Mouse (Mus musculus) embryonic facial prominence, embryonic 11.5 days (tissue): ENCODE data around the gene Nsun5. TPM values are rescaled to one million over a fixed set of nuclear protein-coding genes. Genes with fewer than 3 reads are reported as not detected.

Source experiments
- ATAC-seq: fragments of 200-750 bp; cut with Nextera tagmentation; replicated peaks from 2 replicates; pipeline ENCODE4 v1.8.0; 2017; ENCODE audit warnings: low read depth; ENCODE audit not compliant: insufficient number of reproducible peaks, low FRiP score, low TSS enrichment
- DNase-seq: peaks from one replicate; pipeline ENCODE4 v3.0.0-alpha.2; 2015; ENCODE audit warnings: low spot score
- H3K27ac ChIP-seq: fragments of 300-500 bp; sonication (generic); replicated peaks from 2 replicates; pipeline ENCODE4 v1.5.1; 2014; ENCODE audit warnings: mild to moderate bottlenecking, low read depth, low read length, control low read depth
- H3K27me3 ChIP-seq: fragments of 300-500 bp; sonication (generic); 2 replicates; pipeline ENCODE4 v1.6.1; 2014; ENCODE audit warnings: mild to moderate bottlenecking, low read length, moderate library complexity, mixed read lengths; ENCODE audit not compliant: control insufficient read depth, insufficient read depth
- H3K36me3 ChIP-seq: fragments of 300-500 bp; sonication (generic); replicated peaks from 2 replicates; pipeline ENCODE4 v1.6.1; 2014; ENCODE audit warnings: low read depth, mild to moderate bottlenecking, low read length, moderate library complexity, mixed read lengths; ENCODE audit not compliant: control insufficient read depth, insufficient read depth
- H3K4me1 ChIP-seq: fragments of 300-500 bp; sonication (generic); 2 replicates; pipeline ENCODE4 v1.6.1; 2014; ENCODE audit warnings: low read length, mixed read lengths; ENCODE audit not compliant: control insufficient read depth, insufficient read depth
- H3K4me2 ChIP-seq: fragments of 300-500 bp; sonication (generic); 2 replicates; pipeline ENCODE4 v1.6.1; 2014; ENCODE audit warnings: low read depth, mild to moderate bottlenecking, control low read depth, low read length, moderate library complexity
- H3K4me3 ChIP-seq: fragments of 300-500 bp; sonication (generic); 2 replicates; pipeline ENCODE4 v1.5.1; 2014; ENCODE audit warnings: low read depth, low read length, control low read depth
- H3K9ac ChIP-seq: fragments of 300-500 bp; sonication (generic); replicated peaks from 2 replicates; pipeline ENCODE4 v1.6.1; 2014; ENCODE audit warnings: mild to moderate bottlenecking, control low read depth, low read length
- H3K9me3 ChIP-seq: fragments of 300-500 bp; sonication (generic); replicated peaks from 2 replicates; pipeline ENCODE4 v1.6.1; 2016; ENCODE audit warnings: mild to moderate bottlenecking, low read length, inconsistent platforms, mixed read lengths; ENCODE audit not compliant: control insufficient read depth
- WGBS: fragments of 180-500 bp; shearing (Covaris S2); extraction: QIAGEN DNeasy Blood & Tissue Kit; methylation state at CpG from one replicate; pipeline ENCODE4 v1.1.7; 2014; 5-methylcytosine and 5-hydroxymethylcytosine counted together
- polyA plus RNA-seq: library from polyadenylated mRNA; unstranded; fragments of >200 nt; fragmentation: Nextera tagmentation; extraction: Ambion mirVana; gene quantifications from 2 replicates; pipeline ENCODE4 v1.2.1, GENCODE M21; 2014

The Nsun5 gene
- polyA plus RNA-seq, 1 experiment from 2014 or later, result 32.6 TPM

DNA sequence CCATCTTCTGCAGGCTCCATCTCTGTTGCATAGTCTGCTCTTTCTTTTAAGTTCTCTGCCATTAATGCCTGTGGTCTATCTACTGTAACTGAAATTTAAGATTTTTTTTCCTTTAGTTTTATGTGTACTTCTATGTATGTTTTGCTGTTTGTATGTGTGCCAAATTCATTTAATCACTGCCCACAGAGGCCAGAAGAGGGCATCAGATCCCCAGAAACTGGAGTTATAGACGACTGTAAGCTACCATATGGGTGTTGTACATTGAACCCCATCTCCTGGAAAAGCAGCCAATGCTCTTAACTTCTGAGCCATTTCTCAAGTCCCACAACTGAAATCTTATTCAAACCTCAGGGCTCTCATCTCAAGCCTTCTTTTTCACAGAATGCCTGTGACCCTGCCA, 23.3 kb upstream of the Nsun5 start:
- H3K36me3 ChIP-seq, result no peaks in the 10 kb centered on the region
- DNase-seq (no peak), ATAC-seq (no peak)
- WGBS, result 29% methylated on average over 1 of the region's 1 CpGs
- no peak overlapping the region for H3K27ac ChIP-seq
- no peaks in the 10 kb centered on the region for H3K4me1 ChIP-seq
- H3K4me3 ChIP-seq, result no peak overlapping the region
- H3K9me3 ChIP-seq, result no peaks in the 10 kb centered on the region; the same call in 1 of the 2 replicates
- no peak overlapping the region for H3K4me2 ChIP-seq
- H3K9ac ChIP-seq, result no peak overlapping the region
- no peaks in the 10 kb centered on the region for H3K27me3 ChIP-seq

GRCm38 (mm10) chr5:135347511-135348011, 22.2 kb upstream of the Nsun5 start:
- no peaks in the 10 kb centered on the region for H3K36me3 ChIP-seq
- H3K4me1 ChIP-seq, result no peaks in the 10 kb centered on the region
- H3K9ac ChIP-seq, result no peak overlapping the region
- DNase-seq (no peak), ATAC-seq (no peak)
- H3K9me3 ChIP-seq, result no peaks in the 10 kb centered on the region; the same call in 1 of the 2 replicates
- WGBS, result 63% methylated on average over 4 of the region's 4 CpGs
- no peak overlapping the region for H3K27ac ChIP-seq
- no peaks in the 10 kb centered on the region for H3K27me3 ChIP-seq
- H3K4me3 ChIP-seq, result no peak overlapping the region
- H3K4me2 ChIP-seq, result no peak overlapping the region

- Histone ChIP-seq H3K27me3 (no peaks in the 10 kb centered on the region), H3K4me3 (no peak within 1 kb of the TSS), H3K9ac (no peak within 1 kb of the TSS), H3K9me3 (no peaks in the 10 kb centered on the region; the same call in 1 of the 2 replicates), H3K36me3 (no peaks in the 10 kb centered on the region), H3K4me1 (no peaks in the 10 kb centered on the region), H3K4me2 (no peak within 1 kb of the TSS), H3K27ac (no peak within 1 kb of the TSS)
- ATAC-seq (no peak), DNase-seq (no peak)
- WGBS, result 90% methylated on average over 35 of the region's 35 CpGs
Observed at GRCm38 (mm10) chr5:135349862-135350261, 19.9 kb upstream of the Nsun5 start, which contains the start of gene Fkbp6. Gene Fkbp6 (minus strand): TSS chr5:135350044.

- no peak overlapping the region for H3K9ac ChIP-seq
- WGBS, result 83% methylated on average over 13 of the region's 13 CpGs
- no peaks in the 10 kb centered on the region for H3K4me1 ChIP-seq
- no peak overlapping the region for H3K4me3 ChIP-seq
- H3K9me3 ChIP-seq, result no peaks in the 10 kb centered on the region; the same call in 1 of the 2 replicates
- ATAC-seq (no peak), DNase-seq (no peak)
- no peaks in the 10 kb centered on the region for H3K27me3 ChIP-seq
- no peak overlapping the region for H3K4me2 ChIP-seq
- no peaks in the 10 kb centered on the region for H3K36me3 ChIP-seq
- no peak overlapping the region for H3K27ac ChIP-seq
Observed at GRCm38 (mm10) chr5:135351606-135352005, 18.1 kb upstream of the Nsun5 start.

DNA sequence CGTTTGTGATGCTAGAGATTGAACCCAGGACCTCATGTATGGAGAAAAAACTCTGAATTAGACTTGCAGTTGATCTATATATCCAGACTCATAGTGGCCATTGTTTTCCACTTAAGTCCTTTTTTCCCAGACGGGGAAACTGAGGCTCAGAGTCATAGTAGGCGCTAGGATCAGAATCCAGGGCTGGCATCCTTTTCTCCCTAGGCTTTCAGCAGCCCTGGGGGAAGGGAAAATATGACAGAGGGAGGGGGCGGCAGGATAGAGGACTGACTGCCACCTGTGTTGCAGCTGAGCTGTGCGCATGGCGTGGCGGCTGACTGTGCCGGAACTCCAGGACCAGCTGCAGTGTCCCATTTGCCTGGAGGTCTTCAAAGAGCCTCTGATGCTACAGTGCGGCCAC, 16.8 kb upstream of the Nsun5 start, which contains the start of gene Trim50:
Gene Trim50 (plus strand): TSS at position 301 of the 400 bp plus-strand sequence.
- WGBS, result 67% methylated on average over 9 of the region's 9 CpGs
- Histone ChIP-seq H3K27me3 (no peaks in the 10 kb centered on the region), H3K36me3 (no peaks in the 10 kb centered on the region), H3K4me1 (no peaks in the 10 kb centered on the region), H3K9me3 (peaks cover 2% of the 10 kb centered on the region; the same call in 1 of the 2 replicates), H3K9ac (no peak within 1 kb of the TSS), H3K4me2 (no peak within 1 kb of the TSS), H3K4me3 (no peak within 1 kb of the TSS), H3K27ac (no peak within 1 kb of the TSS)
- DNase-seq, result no peak
- ATAC-seq, result no peak

- peak; percentile 32 for DNase-seq
- 18% methylated on average over 20 of the region's 20 CpGs for WGBS
- ATAC-seq, result no peak
- Histone ChIP-seq H3K9ac (no peak overlapping the region), H3K27me3 (no peaks in the 10 kb centered on the region), H3K4me2 (no peak overlapping the region), H3K36me3 (no peaks in the 10 kb centered on the region), H3K27ac (no peak overlapping the region), H3K4me3 (no peak overlapping the region), H3K4me1 (no peaks in the 10 kb centered on the region), H3K9me3 (peaks cover 2% of the 10 kb centered on the region; the same call in 1 of the 2 replicates)
Observed at GRCm38 (mm10) chr5:135353564-135353963, 16.2 kb upstream of the Nsun5 start.

- H3K4me3 ChIP-seq, result no peak overlapping the region
- 68% methylated on average over 1 of the region's 1 CpGs for WGBS
Observed at GRCm38 (mm10) chr5:135356090-135356489, 13.7 kb upstream of the Nsun5 start.

GRCm38 (mm10) chr5:135357556-135357955, 12.2 kb upstream of the Nsun5 start:
- 80% methylated on average over 2 of the region's 2 CpGs for WGBS

More at GRCm38 (mm10) chr5:135356090-135356489, 13.7 kb upstream of the Nsun5 start:
- Histone ChIP-seq H3K27ac (no peak overlapping the region), H3K9ac (no peak overlapping the region), H3K9me3 (0 out of 2 replicates have a peak, but pooled peaks cover 2% of the 10 kb centered on the region), H3K36me3 (no peaks in the 10 kb centered on the region), H3K4me1 (no peaks in the 10 kb centered on the region), H3K4me2 (no peak overlapping the region), H3K27me3 (no peaks in the 10 kb centered on the region)
- no peak for DNase-seq
- ATAC-seq, result no peak

More at GRCm38 (mm10) chr5:135357556-135357955, 12.2 kb upstream of the Nsun5 start:
- H3K27me3 ChIP-seq, result no peaks in the 10 kb centered on the region
- no peak overlapping the region for H3K4me3 ChIP-seq
- 0 out of 2 replicates have a peak, but pooled peaks cover 2% of the 10 kb centered on the region for H3K9me3 ChIP-seq
- H3K27ac ChIP-seq, result no peak overlapping the region
- no peaks in the 10 kb centered on the region for H3K36me3 ChIP-seq
- no peak overlapping the region for H3K4me2 ChIP-seq
- no peak overlapping the region for H3K9ac ChIP-seq
- no peaks in the 10 kb centered on the region for H3K4me1 ChIP-seq
- DNase-seq (no peak), ATAC-seq (no peak)
